Mouse (Mus musculus) embryonic fibroblast, embryonic 13.5 days (primary cell): ENCODE results near the gene B9d1.

ENCODE experiments used
- CTCF ChIP-seq: IDR thresholded peaks from 2 replicates; pipeline ENCODE4 v1.5.1; 2011; ENCODE audit warnings: mild to moderate bottlenecking, control low read depth, low read length, moderate library complexity, borderline replicate concordance; ENCODE audit not compliant: insufficient read depth
- POLR2A ChIP-seq: IDR thresholded peaks from 2 replicates; pipeline ENCODE4 v1.6.1; 2011; ENCODE audit warnings: low read depth, mild to moderate bottlenecking, control low read depth, low read length, moderate library complexity

DNA sequence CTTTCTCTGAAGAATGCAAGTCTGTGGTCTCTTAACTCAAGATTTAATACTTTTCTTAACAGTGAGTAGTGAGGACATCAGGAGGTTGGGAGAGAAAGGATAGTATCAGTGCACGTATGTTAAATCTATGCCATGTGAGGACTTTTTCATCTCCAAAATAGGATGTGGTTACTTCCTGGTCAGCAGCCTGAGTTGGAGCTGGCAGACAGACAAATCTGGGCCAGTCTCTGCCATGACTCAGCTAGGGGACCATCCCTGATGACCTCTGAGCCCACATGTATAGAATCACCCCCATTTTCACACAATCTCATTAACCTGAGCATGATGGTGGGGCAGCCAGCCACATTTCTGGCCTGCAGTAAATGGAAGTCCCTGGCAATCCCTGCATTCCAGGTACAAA is 13.0 kb downstream of the B9d1 start:
- no peak for TF ChIP-seq CTCF
- TF ChIP-seq POLR2A = no peak
